Mouse (Mus musculus) adrenal gland, postnatal 4 days (tissue): ENCODE results near the gene Fkrp. TPM values are rescaled to one million over a fixed set of nuclear protein-coding genes. Genes with fewer than 3 reads are reported as not detected.

Experiments used
- DNase-seq, 2 experiments: peaks; one replicate each; pipeline ENCODE4 v3.0.0; 2021 to 2022; ENCODE audit warnings: low spot score in 2 of 2, mixed read lengths in 2 of 2
- total RNA-seq, 2 experiments: library from RNA; stranded (reverse); gene quantifications; 2 replicates each; pipeline ENCODE4 v1.2.3; 2021

Fkrp gene
- total RNA-seq, 2 experiments from 2014 or later, result 26.3 to 29.0 TPM

DNA sequence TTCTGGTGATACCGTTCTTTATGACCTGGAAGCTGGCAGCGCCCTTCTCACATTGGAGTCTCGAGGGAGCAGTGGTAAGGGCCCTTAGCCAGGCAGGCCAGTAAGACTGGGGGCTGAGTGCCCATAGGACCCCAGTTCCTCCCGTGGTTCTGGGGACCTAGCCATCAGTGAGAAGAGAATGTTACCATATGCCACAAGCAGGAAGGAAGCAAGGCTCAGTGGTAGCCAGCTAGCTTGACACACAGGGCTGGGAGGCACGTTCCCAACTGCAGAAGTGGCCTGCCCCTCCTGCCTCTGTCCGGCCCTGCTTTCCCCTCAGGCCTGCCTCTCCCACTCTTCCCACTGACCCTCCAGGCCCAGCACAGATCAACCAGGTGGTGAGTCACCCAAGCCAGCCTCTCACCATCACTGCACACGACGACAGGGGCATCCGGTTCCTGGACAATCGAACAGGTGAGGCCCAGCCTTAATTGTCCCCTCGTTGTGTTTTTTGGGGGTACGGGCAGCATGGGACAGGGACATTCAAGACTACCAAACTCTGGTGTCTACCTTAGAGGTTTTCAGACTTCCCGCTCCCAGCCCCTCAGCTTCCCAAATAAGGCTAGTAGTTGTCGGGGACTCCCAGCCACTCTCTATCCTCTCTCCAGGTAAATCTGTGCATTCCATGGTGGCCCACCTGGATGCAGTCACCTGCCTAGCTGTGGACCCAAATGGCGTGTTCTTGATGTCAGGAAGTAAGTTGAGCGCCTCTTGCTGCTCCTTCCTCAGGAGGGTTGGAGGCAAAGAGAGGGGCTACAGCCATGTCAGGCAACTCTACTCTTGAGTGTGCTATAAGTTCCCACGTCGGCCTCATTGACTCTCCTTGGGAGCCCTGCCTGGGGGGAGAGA lies 21.6 kb upstream of the Fkrp start:
- DNase-seq, result no peak

DNA sequence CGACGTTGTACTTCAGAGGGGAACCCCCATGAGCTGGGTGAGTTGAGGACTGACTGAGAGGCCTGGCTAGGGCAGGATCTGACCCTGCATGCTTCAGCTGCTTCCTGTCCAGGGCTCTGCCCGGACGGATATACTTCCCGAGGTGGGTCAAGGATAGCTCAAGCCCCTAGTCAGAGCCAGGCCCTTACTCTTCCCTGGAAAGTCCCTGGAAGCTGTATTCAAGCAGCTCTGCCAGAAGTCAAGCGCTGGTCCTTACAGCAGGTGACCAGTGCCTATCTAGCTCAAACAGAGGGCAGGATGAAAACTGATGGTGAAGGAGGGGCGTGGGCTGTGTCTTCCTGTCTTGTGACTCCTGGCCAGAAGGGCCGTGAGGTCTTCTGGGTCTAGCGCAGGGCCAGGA lies 13.9 kb upstream of the Fkrp start:
- DNase-seq, result no peak

GRCm38 (mm10) chr7:16827274-16827673 lies 10.7 kb upstream of the Fkrp start:
- DNase-seq, result no peak

DNA sequence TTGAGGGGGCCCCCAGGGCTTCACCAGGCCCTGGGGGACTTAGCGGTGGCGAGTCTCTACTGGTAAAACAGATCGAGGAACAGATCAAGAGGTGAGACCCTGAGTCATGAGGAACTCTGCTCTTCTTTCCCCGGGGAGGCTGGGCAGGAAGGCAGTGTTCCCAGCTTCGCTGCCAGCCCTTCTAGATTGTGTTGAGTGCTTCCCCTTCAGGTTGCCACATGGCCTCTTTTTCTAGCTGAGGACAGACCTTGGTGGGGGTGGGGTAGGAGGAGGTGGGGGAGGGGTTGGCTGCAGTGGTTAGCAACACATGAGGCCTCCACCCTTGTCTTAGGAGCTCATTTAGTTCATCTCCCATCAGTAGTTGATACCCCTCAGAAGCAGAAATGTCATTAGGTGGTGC lies 10.0 kb upstream of the Fkrp start:
- DNase-seq, result no peak

DNA sequence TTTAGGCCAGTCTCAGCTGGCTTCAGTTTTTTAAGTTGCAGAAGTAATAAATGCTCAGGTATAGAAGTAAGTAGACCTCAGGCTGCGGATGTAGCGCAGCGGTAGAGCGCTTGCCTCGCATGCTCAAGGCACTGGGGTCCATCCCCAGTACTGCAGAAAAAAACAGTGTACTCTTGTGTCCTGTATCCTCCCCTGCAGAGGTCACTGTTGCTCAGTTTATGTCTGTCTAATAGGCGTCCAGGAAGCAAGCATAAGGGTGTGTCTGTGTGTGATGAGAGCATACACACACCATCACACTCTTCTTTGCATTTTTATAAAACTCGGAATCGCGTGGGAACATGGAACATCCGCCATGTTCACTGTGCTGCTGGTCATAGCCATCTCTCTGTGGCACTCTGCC lies 9.3 kb upstream of the Fkrp start:
- DNase-seq, result no peak

GRCm38 (mm10) chr7:16823734-16824133 lies 7.2 kb upstream of the Fkrp start:
- no peak for DNase-seq

- no peak for DNase-seq
Measured at GRCm38 (mm10) chr7:16821669-16822101, 5.2 kb upstream of the Fkrp start.

DNA sequence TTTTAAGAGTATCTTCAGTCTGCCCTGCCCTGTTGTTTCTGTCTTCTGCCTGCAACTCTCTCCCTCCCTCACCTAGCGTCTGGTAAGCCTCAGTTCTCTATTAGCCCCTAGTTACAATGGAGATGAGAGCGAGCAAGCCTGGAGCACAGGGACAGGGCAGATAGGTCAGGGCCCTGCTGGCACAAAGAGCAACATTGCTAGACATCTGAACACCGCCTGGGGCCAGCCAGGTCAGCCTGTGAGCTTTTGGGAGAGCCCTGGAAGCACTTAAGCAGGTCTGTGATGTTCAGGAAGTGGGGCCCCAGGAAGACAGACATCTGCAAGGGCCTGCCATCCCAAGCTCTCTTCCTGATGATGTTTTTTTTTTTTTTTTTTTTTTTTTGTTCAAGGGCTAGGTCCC lies 4.6 kb upstream of the Fkrp start:
- no peak for DNase-seq

- no peak for DNase-seq
Measured at GRCm38 (mm10) chr7:16820271-16820763, 3.8 kb upstream of the Fkrp start.

- no peak for DNase-seq
Measured at GRCm38 (mm10) chr7:16819794-16820193, 3.3 kb upstream of the Fkrp start.

- no peak for DNase-seq
Measured at GRCm38 (mm10) chr7:16817693-16818092, 1.2 kb upstream of the Fkrp start.

DNA sequence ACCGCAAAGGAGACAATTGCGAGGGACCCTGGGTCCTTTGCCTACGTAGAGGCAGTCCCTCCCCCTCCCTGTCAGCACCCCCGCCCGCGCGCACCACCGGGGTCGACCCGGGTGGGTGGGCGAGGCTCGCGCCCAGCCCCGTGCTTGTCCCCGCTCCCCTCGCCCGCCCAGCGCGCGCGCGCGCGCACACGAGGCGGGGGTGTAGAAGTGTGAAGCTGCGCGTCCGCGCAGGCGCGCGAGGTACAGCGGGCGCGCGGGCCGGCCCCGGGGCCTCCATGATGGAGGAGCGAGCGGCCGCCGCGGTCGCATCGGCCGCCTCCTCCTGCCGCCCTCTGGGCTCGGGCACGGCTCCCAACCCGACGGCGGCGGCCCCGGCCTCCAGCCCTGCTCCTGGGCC lies 456 bp downstream of the Fkrp start:
- peak; percentile 56 to 66 for DNase-seq

DNA sequence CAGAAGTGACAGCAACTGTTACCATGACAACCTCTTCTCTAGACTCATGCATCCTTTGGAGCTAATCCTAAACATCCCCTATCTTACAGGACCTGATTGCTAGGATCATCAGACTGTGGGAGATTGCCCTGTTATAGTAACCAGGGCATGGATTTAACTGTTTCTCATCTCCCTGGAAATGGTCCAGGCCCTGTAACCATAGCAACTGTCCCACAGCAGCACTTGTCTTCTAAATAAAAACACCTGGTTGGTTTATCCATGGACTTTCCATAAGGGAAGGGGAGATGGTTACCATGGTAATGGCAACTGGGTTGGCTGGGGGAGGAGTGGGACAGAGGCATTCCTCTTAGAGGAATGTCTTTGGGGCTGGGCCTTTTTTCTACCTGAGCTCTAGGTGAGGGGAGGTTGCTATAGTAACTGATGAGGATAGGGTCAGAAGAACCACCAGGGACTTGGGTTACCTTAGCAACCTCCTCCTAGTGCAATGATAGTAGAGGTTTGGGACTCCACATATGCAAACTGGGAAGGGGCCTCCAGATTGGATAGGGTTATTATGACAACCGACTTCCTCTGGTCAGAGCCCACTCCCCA lies 1.1 kb downstream of the Fkrp start, which contains the start of gene Strn4:
Strn4 (plus strand) TSS at position 539 of the 591 bp plus-strand sequence.
- no peak for DNase-seq

DNA sequence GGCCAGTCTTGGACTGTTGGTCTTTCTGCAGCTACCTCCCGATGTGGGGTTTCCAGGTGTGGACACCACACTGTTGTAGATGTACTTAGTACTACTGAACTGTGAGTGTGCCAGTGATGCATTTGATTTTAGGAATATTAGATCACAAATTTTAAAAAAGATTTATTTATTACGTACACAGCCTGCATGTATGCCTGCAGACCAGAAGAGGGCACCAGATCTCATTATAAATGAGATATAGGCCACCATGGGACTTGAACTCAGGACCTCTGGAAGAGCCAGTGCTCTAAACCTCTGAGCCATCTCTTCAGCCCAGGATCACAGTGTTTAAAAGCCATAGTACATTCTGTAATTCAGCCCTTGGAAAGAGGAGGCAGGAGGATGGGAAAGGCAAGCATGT lies 4.0 kb downstream of the Fkrp start:
- no peak for DNase-seq

GRCm38 (mm10) chr7:16811649-16812070 lies 4.9 kb downstream of the Fkrp start:
- DNase-seq, result no peak

DNA sequence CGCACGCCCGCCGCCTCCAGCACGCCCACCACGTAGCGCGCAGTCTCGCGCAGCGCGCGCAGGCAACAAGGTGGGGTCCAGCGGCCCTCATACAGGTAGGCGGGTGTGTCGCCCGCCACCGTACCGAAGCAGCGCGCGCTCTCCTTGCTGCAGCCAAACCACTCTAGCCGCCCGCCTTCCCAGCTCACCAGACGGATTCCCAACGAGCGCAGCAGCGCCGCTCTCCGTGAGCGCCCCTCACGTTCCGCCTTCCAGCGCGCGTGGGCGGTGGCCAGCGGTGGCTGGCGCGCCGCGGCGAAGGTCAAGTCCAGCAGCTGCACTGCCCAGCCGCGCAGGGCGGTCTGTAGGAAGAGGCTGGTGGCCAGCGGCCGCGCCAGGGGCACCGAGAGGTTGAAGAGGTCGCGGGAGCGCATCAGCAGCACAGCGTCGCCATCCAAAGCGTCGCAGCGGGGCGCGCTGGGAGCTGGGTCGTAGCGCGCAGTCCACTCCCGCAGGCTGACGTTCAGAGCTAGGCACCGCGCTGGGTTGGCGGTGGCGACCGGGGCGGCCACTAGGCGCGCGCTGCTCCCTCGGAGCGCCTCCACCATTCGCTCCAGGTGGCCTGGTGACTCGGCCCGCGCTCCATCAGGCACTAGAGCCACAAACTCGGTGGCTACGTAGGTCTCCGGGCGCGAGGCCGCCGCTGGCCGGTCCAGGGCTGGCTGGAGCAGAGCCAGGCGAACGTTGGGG lies 5.4 kb downstream of the Fkrp start:
- DNase-seq, result no peak

DNA sequence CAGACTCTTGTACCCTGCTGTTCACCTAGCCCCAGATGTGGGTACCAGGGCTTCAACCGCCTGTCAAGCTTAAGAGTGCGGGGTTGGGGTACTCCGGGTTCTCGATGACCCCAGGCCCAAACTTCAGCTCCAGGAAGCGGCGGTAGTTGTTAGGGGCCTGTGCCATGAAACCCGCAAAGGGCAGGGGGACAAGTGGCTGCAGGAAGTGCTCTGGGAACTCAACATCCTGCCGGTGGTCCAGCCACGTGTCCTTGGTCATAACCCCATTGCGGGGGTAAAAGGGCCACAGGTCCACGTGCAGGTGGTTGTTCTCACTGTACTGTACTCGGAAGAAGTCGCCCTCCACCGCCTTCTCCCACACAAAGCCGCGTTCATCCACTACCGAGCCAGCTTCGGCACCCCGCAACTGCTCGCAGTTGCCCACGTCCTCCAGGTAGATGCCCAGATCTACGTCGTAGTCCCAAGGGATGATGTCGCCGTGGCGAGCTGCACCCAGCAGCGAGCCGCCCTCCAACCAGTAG lies 6.1 kb downstream of the Fkrp start:
- DNase-seq, result no peak

GRCm38 (mm10) chr7:16809739-16810138 lies 6.8 kb downstream of the Fkrp start:
- DNase-seq, result no peak

- no peak for DNase-seq
Measured at GRCm38 (mm10) chr7:16808647-16809046, 7.9 kb downstream of the Fkrp start.

DNA sequence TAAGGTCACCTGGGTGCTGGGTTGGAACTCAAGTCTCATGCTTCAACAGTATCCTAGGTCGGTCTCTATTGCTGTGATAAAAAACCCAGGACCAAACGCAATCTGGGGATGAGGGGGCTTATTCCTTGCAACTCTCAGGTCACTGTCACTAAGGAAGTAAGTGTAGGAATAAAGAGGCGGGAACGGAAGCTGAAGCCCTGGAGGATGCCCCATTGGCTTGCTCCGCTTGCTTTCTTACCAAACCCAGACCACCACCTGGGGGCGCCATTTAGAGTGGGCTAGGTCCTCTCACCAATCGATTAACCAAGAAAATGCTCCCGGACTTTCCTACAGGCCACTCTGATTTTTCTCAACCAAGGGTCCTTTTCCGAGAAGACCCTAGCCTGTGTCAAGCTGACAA lies 8.6 kb downstream of the Fkrp start:
- no peak for DNase-seq

DNA sequence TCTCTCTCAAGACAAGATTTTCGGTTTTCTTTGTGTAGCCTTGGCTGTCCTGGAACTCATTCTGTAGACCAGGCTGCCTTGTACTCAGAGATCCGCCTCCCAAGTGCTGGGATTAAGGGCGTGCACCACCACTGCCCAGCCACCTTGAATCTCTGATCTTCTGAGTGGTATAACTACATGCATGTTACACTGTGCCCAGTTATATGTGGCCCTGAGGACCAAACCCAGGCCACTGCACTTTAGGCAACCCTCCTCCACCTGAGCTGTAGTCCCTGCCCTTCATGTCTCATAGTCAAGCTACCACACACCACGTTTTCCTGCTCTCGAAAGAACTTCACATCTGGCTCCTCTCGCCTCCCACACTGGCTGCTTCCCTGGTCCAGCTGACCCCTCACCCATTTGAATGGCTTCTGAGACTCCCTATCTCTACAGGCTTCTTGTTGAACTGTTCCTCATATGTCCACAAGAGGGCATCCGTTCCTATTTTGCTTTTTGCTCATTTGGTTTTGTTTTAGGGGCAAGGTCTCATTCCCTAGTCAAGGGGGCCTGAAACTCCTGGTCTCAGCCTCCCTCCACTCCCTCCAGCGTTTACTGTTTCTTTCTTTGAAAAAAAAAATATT lies 12.0 kb downstream of the Fkrp start:
- DNase-seq, result no peak
